Comparison of ENCODE assay signal across 8 mouse cellular contexts in the genomic region with DNA sequence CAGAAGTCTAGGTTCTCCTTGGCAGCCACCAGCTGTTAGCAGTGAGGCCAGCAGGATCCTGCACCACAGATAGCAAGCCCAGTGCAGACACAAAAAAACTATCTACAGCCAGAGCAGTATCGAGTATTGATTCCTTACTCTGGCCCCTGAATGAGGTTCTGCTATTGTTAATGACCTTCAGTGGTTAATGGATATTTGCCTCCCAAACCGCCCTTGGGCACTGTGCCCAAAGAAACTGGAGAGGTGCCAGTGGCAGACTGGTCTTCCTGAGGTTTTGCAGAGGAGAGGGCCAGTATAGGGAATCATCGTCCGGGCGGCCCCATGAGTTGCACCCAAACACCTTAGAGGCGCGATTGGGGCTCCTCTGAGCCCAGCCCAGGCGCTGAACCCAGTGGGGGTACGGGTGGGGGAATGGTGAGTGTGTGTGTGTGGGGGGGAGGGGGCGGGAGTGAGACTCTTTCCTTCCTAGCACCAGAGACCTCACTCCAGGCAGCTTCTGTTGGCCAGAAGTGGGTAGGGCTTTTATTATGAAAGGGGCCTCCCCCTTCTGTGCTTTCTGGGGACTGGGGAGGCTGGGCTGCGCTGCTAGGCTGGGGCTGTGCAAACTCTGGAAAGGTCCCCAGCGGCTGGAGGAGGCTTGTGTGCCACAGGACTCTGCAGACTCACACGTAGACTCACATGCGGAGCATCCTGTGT. TPM values are rescaled to one million over a fixed set of nuclear protein-coding genes. Genes with fewer than 3 reads are reported as not detected.
DNase-seq lines count a peak whose midpoint lies in the region; ATAC-seq and TF ChIP-seq lines count a peak whose summit lies in the region.

Gene Fam198a (plus strand): TSS at position 571 of the 696 bp plus-strand sequence.

- H3K9ac ChIP-seq in hindbrain, embryonic 12.5 days, result peak within 1 kb of the TSS; percentile 6; the same call in 1 of the 2 replicates
- H3K9ac ChIP-seq in limb, embryonic 14.5 days (ENCODE audit: low read depth, low read length, severe bottlenecking), result peak within 1 kb of the TSS; percentile 52
- H3K9ac ChIP-seq in midbrain, embryonic 14.5 days (replicated peaks; ENCODE audit: low read length), result peak within 1 kb of the TSS; percentile 13; the same call in 1 of the 2 replicates

- TF ChIP-seq CTCF in gastrocnemius, adult 2 months (IDR thresholded peaks at IDR 0.05), result no peak

- DNase-seq in cerebellum, adult 11-12 months, result no peak
- peak; percentile 43 for DNase-seq in cerebellum, adult 8-10 months
- peak; percentile 79 for DNase-seq in gastrocnemius, adult 2 months
- DNase-seq in limb, embryonic 14.5 days (ENCODE audit: low spot score), result peak; percentile 79
- peak; percentile 74 for DNase-seq in midbrain, embryonic 14.5 days
- peak; percentile 82 to 90 for DNase-seq in urinary bladder, postnatal 4 days (ENCODE audit: low spot score in 2 of 2)

- H3K4me2 ChIP-seq in hindbrain, embryonic 12.5 days (replicated peaks), result peak within 1 kb of the TSS; percentile 42
- peak within 1 kb of the TSS; percentile 62 for H3K4me2 ChIP-seq in limb, embryonic 14.5 days (replicated peaks; ENCODE audit: low read depth, low read length, severe bottlenecking)
- H3K4me2 ChIP-seq in midbrain, embryonic 14.5 days (ENCODE audit: low read length), result peak within 1 kb of the TSS; percentile 32

- H3K4me1 ChIP-seq in hindbrain, embryonic 12.5 days, result peaks cover 11% of the 10 kb centered on the region
- H3K4me1 ChIP-seq in limb, embryonic 14.5 days (ENCODE audit: control insufficient read depth, insufficient read depth, low read length), result peaks cover 19% of the 10 kb centered on the region
- H3K4me1 ChIP-seq in midbrain, embryonic 14.5 days (ENCODE audit: control insufficient read depth, insufficient read depth, low read length), result 0 out of 2 replicates have a peak, but pooled peaks cover 3% of the 10 kb centered on the region

- 0 out of 2 replicates have a peak, but pooled peaks have one; percentile 26 for ATAC-seq in cerebellum, adult (ENCODE audit: insufficient number of reproducible peaks, low FRiP score, low TSS enrichment)
- peak; percentile 89 for ATAC-seq in hindbrain, embryonic 12.5 days (ENCODE audit: low FRiP score)
- peak; percentile 92 for ATAC-seq in limb, embryonic 14.5 days (ENCODE audit: low FRiP score, low read depth)
- peak; percentile 75 for ATAC-seq in midbrain, embryonic 14.5 days (ENCODE audit: low FRiP score, low TSS enrichment)

- H3K4me3 ChIP-seq in gastrocnemius, adult 2 months, result peak within 1 kb of the TSS; percentile 71
- peak within 1 kb of the TSS; percentile 14; the same call in 1 of the 2 replicates for H3K4me3 ChIP-seq in hindbrain, embryonic 12.5 days
- peak within 1 kb of the TSS; percentile 42 for H3K4me3 ChIP-seq in limb, embryonic 14.5 days (replicated peaks; ENCODE audit: low read length)
- H3K4me3 ChIP-seq in midbrain, embryonic 14.5 days (replicated peaks; ENCODE audit: low read depth, low read length), result no peak within 1 kb of the TSS

- peak within 1 kb of the TSS; percentile 84 for H3K27ac ChIP-seq in gastrocnemius, adult 2 months
- H3K27ac ChIP-seq in hindbrain, embryonic 12.5 days, result peak within 1 kb of the TSS; percentile 46
- H3K27ac ChIP-seq in limb, embryonic 14.5 days (replicated peaks; ENCODE audit: low read depth, low read length), result peak within 1 kb of the TSS; percentile 82
- H3K27ac ChIP-seq in midbrain, embryonic 14.5 days (replicated peaks; ENCODE audit: low read depth, low read length), result no peak within 1 kb of the TSS

- no peaks in the 10 kb centered on the region for H3K36me3 ChIP-seq in hindbrain, embryonic 12.5 days
- no peaks in the 10 kb centered on the region for H3K36me3 ChIP-seq in limb, embryonic 14.5 days (ENCODE audit: control insufficient read depth, insufficient read depth, low read length)
- no peaks in the 10 kb centered on the region for H3K36me3 ChIP-seq in midbrain, embryonic 14.5 days (ENCODE audit: control insufficient read depth, insufficient read depth, low read length)

- no peak for TF ChIP-seq POLR2A in limb, embryonic 14.5 days (IDR thresholded peaks at IDR 0.05; ENCODE audit: borderline replicate concordance, extremely low read depth, insufficient read depth, insufficient read length)

- H3K9me3 ChIP-seq in hindbrain, embryonic 12.5 days (replicated peaks), result no peaks in the 10 kb centered on the region
- no peaks in the 10 kb centered on the region for H3K9me3 ChIP-seq in limb, embryonic 14.5 days (ENCODE audit: control insufficient read depth, low read length)
- no peaks in the 10 kb centered on the region for H3K9me3 ChIP-seq in midbrain, embryonic 14.5 days (ENCODE audit: control insufficient read depth, low read length)

- intact Hi-C loops in gastrocnemius, adult 2 months (cut with DNase I), result no loop called here

- H3K27me3 ChIP-seq in hindbrain, embryonic 12.5 days, result 0 out of 2 replicates have a peak, but pooled peaks cover 2% of the 10 kb centered on the region
- H3K27me3 ChIP-seq in limb, embryonic 14.5 days (ENCODE audit: control insufficient read depth, insufficient read depth, low read length), result no peaks in the 10 kb centered on the region
- H3K27me3 ChIP-seq in midbrain, embryonic 14.5 days (ENCODE audit: control insufficient read depth, insufficient read depth, low read length), result no peaks in the 10 kb centered on the region

- WGBS in hindbrain, embryonic 12.5 days, result 11% methylated on average over 14 of the region's 14 CpGs
- 2% methylated on average over 14 of the region's 14 CpGs for WGBS in limb, embryonic 14.5 days
- WGBS in midbrain, embryonic 14.5 days, result 12% methylated on average over 14 of the region's 14 CpGs

RNA-seq across cellular contexts. Expression of gene Fam198a, which starts in this region (rescaled TPM):
- total RNA-seq in gastrocnemius, adult 2 months (2021), result 1 to 10 TPM in 1 of 2 experiments, under 1 TPM in 1; 0.97 to 1.6 TPM
- polyA plus RNA-seq in hindbrain, embryonic 12.5 days (2016; fragmentation: Nextera tagmentation; extraction: Ambion mirVana), result 1.8 and 2.6 TPM in 2 replicates
- polyA plus RNA-seq in limb, embryonic 14.5 days (2012; rRNA removed), result 8.7 and 11.4 TPM in 2 replicates
- polyA plus RNA-seq in limb, embryonic 14.5 days (2014; fragmentation: Nextera tagmentation; extraction: Ambion mirVana), result 6.4 and 6.7 TPM in 2 replicates
- polyA plus RNA-seq in midbrain, embryonic 14.5 days (2014; fragmentation: Nextera tagmentation; extraction: Ambion mirVana), result 0.80 and 0.81 TPM in 2 replicates

Comparison
In these comparisons a context has a peak if more than half of its experiments do, and no peak if none do; other contexts are left out.
1. Peak in DNase-seq, ATAC-seq, H3K9ac ChIP-seq and H3K4me2 ChIP-seq in midbrain, embryonic 14.5 days; RNA of the gene not detected or under 1 TPM.
2. ATAC-seq: peak in every context shown above with its lines; median percentile 92 in limb, embryonic 14.5 days; 89 in hindbrain, embryonic 12.5 days; 75 in midbrain, embryonic 14.5 days; 26 in cerebellum, adult.